Mouse (Mus musculus) left cerebral cortex, adult 11 months (tissue): ENCODE results near the gene Arhgef15.
A peak's percentile ranks its signal among the peaks of the same experiment; 100 is the strongest.
"Not testable (repeated sequence)": the region's sequence is repeated elsewhere in the genome, so short reads cannot be mapped to it uniquely, and the experiment has no call there.

ENCODE experiments used
- DNase-seq: peaks from one replicate; pipeline ENCODE4 v3.0.0; 2022; ENCODE audit warnings: low spot score

Gene Arhgef15

GRCm38 (mm10) chr11:68957308-68957707 is at the start of gene Arhgef15:
Gene Arhgef15, minus strand, starts transcription at chr11:68957480.
- DNase-seq, result no peak

- not testable (repeated sequence) for DNase-seq
Observed at GRCm38 (mm10) chr11:69006575-69006974, 49.3 kb upstream of the Arhgef15 start.

GRCm38 (mm10) chr11:69005193-69005592 is 47.9 kb upstream of the Arhgef15 start:
- DNase-seq, result no peak

- no peak for DNase-seq
Observed at GRCm38 (mm10) chr11:69003592-69003991, 46.3 kb upstream of the Arhgef15 start.

GRCm38 (mm10) chr11:69002782-69003181 is 45.5 kb upstream of the Arhgef15 start:
- DNase-seq, result not testable (repeated sequence)

- DNase-seq, result no peak
Observed at GRCm38 (mm10) chr11:68997080-68997479, 39.8 kb upstream of the Arhgef15 start.

DNA sequence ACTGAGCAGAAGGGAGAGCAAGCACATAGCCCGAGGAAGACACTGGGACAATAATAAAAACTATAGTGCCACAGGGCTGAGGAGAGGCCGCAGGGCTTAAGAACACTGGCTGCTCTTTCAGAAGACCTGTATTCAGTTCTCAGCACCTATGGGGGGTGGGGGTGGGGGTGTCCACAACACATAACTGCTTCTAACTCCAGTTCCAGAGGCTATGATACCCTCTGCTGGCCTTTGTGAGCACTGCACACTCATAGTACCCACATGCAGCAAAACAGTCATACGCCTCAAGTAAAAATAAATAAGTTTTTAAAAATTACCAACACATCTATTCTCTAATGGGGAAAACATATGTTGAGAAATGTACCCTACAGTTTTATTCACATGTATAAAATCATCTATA is 37.1 kb upstream of the Arhgef15 start:
- DNase-seq, result no peak

DNA sequence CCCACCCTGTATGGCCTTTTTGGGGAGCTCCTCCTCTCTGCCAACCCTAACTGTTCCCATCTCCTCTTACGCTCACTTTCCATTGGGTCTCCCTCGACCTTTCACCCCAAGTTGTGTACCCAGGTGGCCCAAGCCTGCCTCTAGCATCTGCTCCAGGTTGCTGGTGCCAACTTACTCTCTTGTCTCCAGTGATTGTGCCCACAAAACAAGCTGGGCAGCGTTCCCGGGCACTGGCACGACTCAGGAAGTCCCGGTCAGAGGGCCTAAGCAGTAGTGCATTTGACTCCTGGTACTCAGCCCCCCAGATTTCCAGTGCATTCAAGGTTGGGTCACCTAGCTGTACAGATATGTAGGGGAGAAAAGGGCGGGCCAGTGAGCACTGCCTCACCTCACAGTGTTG is 35.8 kb upstream of the Arhgef15 start:
- no peak for DNase-seq

DNA sequence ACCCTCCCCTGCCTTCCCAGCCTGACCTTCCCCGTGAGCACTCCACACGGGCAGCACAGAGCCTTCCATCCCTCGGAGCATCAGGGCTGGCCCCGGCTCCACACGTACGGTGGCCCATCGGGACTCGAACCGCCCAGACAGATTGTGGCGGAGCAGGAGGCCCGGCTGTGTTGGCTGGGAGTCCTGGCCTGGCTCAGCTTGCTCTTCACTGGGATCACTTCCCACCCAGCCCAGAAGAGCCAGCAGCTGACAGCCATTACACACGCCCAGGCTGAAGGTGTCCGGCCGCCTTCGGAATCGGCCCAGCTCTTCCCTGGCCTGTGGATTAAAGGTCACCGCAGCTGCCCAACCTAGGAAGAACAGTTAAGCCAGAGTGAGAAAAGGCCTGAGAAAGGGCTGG is 31.1 kb upstream of the Arhgef15 start:
- no peak for DNase-seq

GRCm38 (mm10) chr11:68987365-68987882 is 30.1 kb upstream of the Arhgef15 start:
- no peak for DNase-seq

GRCm38 (mm10) chr11:68982639-68983369 is 25.5 kb upstream of the Arhgef15 start:
- DNase-seq, result peak; percentile 48

- DNase-seq, result no peak
Observed at GRCm38 (mm10) chr11:68980919-68981318, 23.6 kb upstream of the Arhgef15 start.

GRCm38 (mm10) chr11:68979320-68979733 is 22.0 kb upstream of the Arhgef15 start:
- DNase-seq, result no peak

DNA sequence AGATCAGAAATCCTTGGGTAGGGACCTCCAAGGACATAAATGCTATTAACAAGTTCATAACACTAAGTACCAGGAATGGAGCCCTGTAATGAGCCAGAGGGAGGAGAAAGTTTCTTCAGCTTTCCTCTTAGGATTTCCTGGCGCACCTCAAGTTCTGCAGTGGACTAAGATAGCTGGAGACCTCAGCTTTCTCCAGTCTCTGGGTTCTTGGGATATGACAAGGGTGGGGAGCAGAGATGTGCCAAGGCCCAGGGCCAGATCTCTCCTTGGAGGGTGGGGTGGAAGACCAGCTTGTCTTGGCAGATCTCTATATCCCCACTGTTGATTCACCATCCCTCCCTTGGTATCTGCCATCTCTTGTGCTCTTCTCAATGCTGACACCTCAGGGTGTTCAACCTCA is 18.3 kb upstream of the Arhgef15 start:
- DNase-seq, result no peak

DNA sequence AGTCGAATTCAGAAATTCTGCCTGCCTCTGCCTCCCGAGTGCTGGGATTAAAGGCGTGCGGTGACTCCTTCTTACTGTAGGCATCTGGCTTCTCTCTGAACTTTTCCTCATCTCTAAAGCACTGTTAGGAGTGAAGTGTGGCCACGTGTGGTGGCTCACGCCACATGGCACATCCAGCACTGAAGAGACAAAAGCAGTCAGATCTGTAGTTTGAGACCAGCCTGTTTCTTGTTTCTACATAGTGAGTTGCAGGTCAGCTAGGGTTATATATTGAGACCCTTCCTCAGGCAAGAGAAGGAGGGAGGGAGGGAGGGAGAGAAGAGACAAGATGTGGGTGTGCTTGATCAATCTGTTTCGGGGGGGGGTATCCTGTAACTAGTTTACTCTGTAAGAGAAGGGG is 17.8 kb upstream of the Arhgef15 start, which contains the start of gene Rangrf:
TSS of gene Rangrf (minus strand) at position 101 of the 400 bp plus-strand sequence.
- DNase-seq, result no peak

DNA sequence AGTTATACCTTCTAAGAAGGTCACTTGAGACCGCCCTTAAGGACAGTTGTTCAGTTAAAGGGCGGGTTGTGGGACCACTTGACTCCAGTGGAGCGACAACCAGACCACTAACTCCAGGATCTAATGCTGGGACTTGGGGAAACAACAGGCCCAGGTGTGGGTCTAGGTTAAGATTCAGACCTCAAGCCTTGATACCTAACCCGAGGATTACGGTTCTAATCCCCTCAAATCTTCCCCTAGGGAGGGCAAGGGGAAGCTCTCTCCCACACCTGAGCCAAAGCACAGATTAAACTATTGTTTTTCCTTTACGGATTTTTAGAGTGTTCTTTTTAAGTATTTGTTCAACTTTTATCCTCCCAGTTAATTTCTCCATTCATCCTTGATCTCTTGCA is 16.8 kb upstream of the Arhgef15 start:
- DNase-seq, result no peak

DNA sequence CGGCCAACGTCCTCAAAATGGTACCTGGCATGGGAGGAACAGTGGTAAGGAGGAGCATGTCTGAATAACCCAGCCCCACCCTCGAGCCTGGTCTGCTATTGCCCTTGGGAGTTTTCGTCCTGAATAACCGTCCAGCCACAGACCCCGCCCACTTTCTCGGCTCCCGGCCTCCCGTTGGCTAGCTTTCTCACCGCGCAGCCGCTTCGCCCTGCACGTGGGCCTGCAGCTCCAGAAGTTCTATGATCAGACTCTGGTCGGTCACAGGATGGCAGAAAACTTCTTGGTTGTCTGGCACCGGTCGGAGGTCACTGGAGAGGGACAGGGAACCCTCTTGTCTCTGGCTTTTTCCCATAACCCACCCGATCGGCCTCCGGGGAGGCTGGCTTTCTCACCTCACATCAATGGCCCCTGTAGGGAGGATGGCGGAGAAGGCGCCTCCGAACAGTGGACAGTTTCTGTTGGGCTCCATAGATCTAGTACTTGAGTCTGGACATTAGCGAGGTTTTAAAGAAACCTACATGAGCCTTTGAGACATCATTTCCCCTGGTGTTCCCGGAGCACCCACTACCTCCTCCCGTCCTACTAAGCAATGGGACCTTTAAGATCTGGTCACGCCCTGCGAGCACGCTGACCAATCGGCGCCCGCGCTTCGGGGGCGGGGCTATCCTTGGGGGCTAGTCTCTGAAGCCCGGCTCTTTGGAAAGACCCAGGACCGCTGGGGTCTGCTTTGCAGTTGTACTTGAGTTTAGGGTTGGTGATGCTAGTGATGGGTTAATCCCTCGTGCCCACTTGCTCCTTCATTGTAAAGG is 16.2 kb upstream of the Arhgef15 start:
- peak; percentile 68 for DNase-seq

DNA sequence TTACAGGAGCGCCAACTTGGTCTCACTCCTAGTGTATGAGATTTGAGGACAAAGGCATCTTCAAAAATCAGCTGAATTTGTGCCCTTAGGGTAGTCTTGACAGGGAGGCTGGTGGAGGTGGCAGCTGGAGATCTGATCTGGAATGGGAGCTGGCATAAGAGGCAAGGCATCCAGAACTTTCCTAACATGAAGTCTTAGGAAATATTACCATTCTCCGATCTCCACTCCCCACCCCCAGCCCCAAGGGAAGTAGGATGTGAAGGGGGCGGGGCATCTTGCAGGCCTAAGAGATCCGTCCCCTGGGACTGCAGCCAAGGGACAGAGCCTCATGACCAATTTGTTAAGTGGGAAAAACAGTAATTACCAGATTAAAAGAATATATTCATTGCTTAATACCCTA is 13.0 kb upstream of the Arhgef15 start:
- no peak for DNase-seq

- no peak for DNase-seq
Observed at GRCm38 (mm10) chr11:68968752-68969151, 11.5 kb upstream of the Arhgef15 start.

GRCm38 (mm10) chr11:68967337-68968282 is 10.3 kb upstream of the Arhgef15 start, which contains the start of gene Slc25a35:
Gene Slc25a35, plus strand, starts transcription at chr11:68968131.
- DNase-seq, result peak; percentile 87

DNA sequence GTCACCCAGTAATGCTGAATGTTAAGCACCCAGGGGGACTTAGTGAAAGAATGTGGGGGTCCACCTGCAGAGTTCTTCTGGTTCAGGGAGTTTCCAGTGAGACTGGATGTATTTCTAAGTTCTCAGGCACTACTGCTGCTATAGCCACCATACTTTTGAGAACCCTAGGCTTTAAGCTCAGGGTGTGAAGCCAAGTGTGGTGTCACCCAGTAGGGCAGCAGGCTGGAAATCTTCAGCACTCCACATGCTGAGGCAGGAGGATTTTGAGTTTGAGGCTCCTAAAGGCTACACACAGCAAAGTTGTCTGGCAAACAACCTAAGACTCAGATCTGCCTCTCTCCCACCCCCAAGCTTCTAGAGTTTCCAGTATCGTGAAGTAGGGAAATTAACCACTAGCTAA is 9.3 kb upstream of the Arhgef15 start:
- no peak for DNase-seq

- DNase-seq, result no peak
Observed at GRCm38 (mm10) chr11:68965845-68966244, 8.6 kb upstream of the Arhgef15 start.
